ENCODE assay signal across 18 mouse cellular contexts in the genomic region with DNA sequence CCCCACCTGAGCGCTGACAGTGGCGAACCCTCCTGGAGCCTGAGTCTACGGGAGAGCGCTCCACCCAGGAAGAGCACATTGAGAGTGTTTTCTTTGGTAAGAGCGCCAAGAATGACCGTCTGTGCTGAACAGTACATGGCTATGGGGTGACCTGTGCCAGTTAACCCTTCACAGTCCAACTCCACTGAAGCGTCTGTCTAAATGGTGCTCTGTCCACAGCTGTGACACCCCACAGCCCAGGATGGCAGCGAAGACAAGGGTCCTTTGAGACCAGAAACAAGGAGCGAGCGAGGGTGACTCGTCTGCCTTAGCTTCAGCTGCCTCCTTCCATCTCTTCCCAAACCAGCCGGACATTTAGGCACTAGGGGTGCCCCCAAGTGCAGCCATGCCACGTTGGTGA. TPM values are rescaled to one million over a fixed set of nuclear protein-coding genes. Genes with fewer than 3 reads are reported as not detected.
DNase-seq lines count a peak whose midpoint lies in the region; ATAC-seq and TF ChIP-seq lines count a peak whose summit lies in the region.
"Had no signal": no experiment of that assay in that cellular context is flagged by ENCODE, and none has a peak within 500 bp of the region (broad histone marks: within the 10 kb centered on the region; RNA-seq: fewer than 3 reads in every experiment).

No protein-coding gene starts in this region.

- peak overlapping the region; percentile 89; the same call in 1 of the 2 replicates for H3K4me2 ChIP-seq in limb, embryonic 12.5 days

- H3K27ac ChIP-seq in gastrocnemius, adult 2 months, result no peak overlapping the region
- no peak overlapping the region for H3K27ac ChIP-seq in limb, embryonic 12.5 days
- no peak overlapping the region for H3K27ac ChIP-seq in limb, embryonic 10.5 days
- H3K27ac ChIP-seq in macrophage, result peak overlapping the region; percentile 92
- H3K27ac ChIP-seq: forebrain, embryonic 13.5 days; hindbrain, embryonic 12.5 days; liver, embryonic 14.5 days had no signal

- H3K79me2 ChIP-seq in macrophage (ENCODE audit: inconsistent target), result peaks cover 69% of the 10 kb centered on the region

- DNase-seq in gastrocnemius, adult 2 months, result peak; percentile 24
- DNase-seq in gastrocnemius, postnatal 25 days, result no peak
- no peak for DNase-seq in limb, embryonic 10.5 days (ENCODE audit: low spot score)
- peak; percentile 79 for DNase-seq in brain, adult 2 months (ENCODE audit: low read depth, low spot score)
- no peak for DNase-seq in Muller cell, postnatal 12 days (ENCODE audit: inconsistent ontology term)
- no peak for DNase-seq in embryo, embryonic 11 days
- DNase-seq: cerebellum, postnatal 36 days; heart, adult 18-20 months; kidney, adult 8-10 months; midbrain, embryonic 14.5 days; spleen, adult 18-20 months had no signal

- H3K4me3 ChIP-seq in gastrocnemius, adult 2 months, result no peak overlapping the region
- H3K4me3 ChIP-seq in limb, embryonic 12.5 days (replicated peaks), result no peak overlapping the region
- no peak overlapping the region for H3K4me3 ChIP-seq in limb, embryonic 10.5 days
- peak overlapping the region; percentile 73; the same call in 1 of the 2 replicates for H3K4me3 ChIP-seq in macrophage (ENCODE audit: inconsistent target)
- H3K4me3 ChIP-seq: forebrain, embryonic 13.5 days; hindbrain, embryonic 12.5 days had no signal

- WGBS in limb, embryonic 12.5 days, result 89% methylated on average over 13 of the region's 13 CpGs
- 88% methylated on average over 13 of the region's 13 CpGs for WGBS in limb, embryonic 10.5 days
- 80% methylated on average over 13 of the region's 13 CpGs for WGBS in macrophage (ENCODE audit: missing documents)

- intact Hi-C loops in gastrocnemius, adult 2 months (cut with DNase I), result no loop called here

- H3K36me3 ChIP-seq in limb, embryonic 12.5 days, result no peaks in the 10 kb centered on the region
- no peaks in the 10 kb centered on the region for H3K36me3 ChIP-seq in limb, embryonic 10.5 days
- peaks cover 5% of the 10 kb centered on the region; the same call in 1 of the 2 replicates for H3K36me3 ChIP-seq in macrophage (ENCODE audit: inconsistent target)
- H3K36me3 ChIP-seq: hindbrain, embryonic 12.5 days had no signal

- peaks cover 18% of the 10 kb centered on the region for H3K4me1 ChIP-seq in limb, embryonic 12.5 days (replicated peaks)
- peaks cover 53% of the 10 kb centered on the region for H3K4me1 ChIP-seq in limb, embryonic 10.5 days

- H3K9ac ChIP-seq in limb, embryonic 12.5 days (replicated peaks), result no peak overlapping the region
- H3K9ac ChIP-seq: forebrain, embryonic 13.5 days; hindbrain, embryonic 12.5 days; liver, embryonic 14.5 days had no signal

- no peak for ATAC-seq in limb, embryonic 12.5 days (ENCODE audit: insufficient number of reproducible peaks, insufficient read depth, low FRiP score, low TSS enrichment, low read depth)
- ATAC-seq: forebrain, embryonic 13.5 days; lung, postnatal 0 days had no signal

- H3K27me3 ChIP-seq in limb, embryonic 12.5 days, result peaks cover 5% of the 10 kb centered on the region; the same call in 1 of the 2 replicates
- peaks cover 21% of the 10 kb centered on the region for H3K27me3 ChIP-seq in limb, embryonic 10.5 days (ENCODE audit: low read depth, poor library complexity, severe bottlenecking)

- no peaks in the 10 kb centered on the region for H3K9me3 ChIP-seq in limb, embryonic 12.5 days
- H3K9me3 ChIP-seq in limb, embryonic 10.5 days (replicated peaks), result no peaks in the 10 kb centered on the region
- H3K9me3 ChIP-seq: forebrain, embryonic 13.5 days; hindbrain, embryonic 12.5 days had no signal

- TF ChIP-seq CTCF in gastrocnemius, adult 2 months (IDR thresholded peaks at IDR 0.05), result no peak

RNA-seq across cellular contexts. Expression of gene Gltp, which starts 2.1 kb away (rescaled TPM):
- 10 to 100 TPM in 1 of 2 experiments, 1 to 10 TPM in 1; 6.7 to 10.8 TPM for total RNA-seq in gastrocnemius, adult 2 months (2021)
- 1 to 10 TPM; 9.0 to 10.0 TPM for total RNA-seq in gastrocnemius, postnatal 25 days (2021)
- 69.5 and 75.3 TPM in 2 replicates for polyA plus RNA-seq in limb, embryonic 12.5 days (2016; fragmentation: Nextera tagmentation; extraction: Ambion mirVana)
- polyA plus RNA-seq in limb, embryonic 10.5 days (2016; fragmentation: Nextera tagmentation; extraction: Ambion mirVana), result 65.4 and 78.6 TPM in 2 replicates
- total RNA-seq in macrophage (2018; cell fraction: chromatin; rRNA removed), result 10 to 100 TPM in 22 of 26 experiments, 1 to 10 TPM in 4; 6.8 to 33.1 (median 21.6) TPM
- 100 to 1,000 TPM; 176 to 408 (median 256) TPM for total RNA-seq in macrophage (2018; cell fraction: cytosol; rRNA removed)
- 100 to 1,000 TPM in 1 of 26 experiments, 10 to 100 TPM in 25; 26.3 to 110 (median 56.0) TPM for total RNA-seq in macrophage (2018; cell fraction: nucleus; rRNA removed)
- 289 to 530 TPM (median 368 TPM) in 3 replicates for polyA plus RNA-seq in macrophage (2018)

RNA-seq across cellular contexts. Expression of gene Tchp, which starts 18.9 kb away (rescaled TPM):
- 1 to 10 TPM; 3.6 to 3.8 TPM for total RNA-seq in gastrocnemius, adult 2 months (2021)
- 1 to 10 TPM; 2.3 to 2.8 TPM for total RNA-seq in gastrocnemius, postnatal 25 days (2021)
- 21.0 and 22.1 TPM in 2 replicates for polyA plus RNA-seq in limb, embryonic 12.5 days (2016; fragmentation: Nextera tagmentation; extraction: Ambion mirVana)
- polyA plus RNA-seq in limb, embryonic 10.5 days (2016; fragmentation: Nextera tagmentation; extraction: Ambion mirVana), result 18.8 and 22.0 TPM in 2 replicates
- total RNA-seq in macrophage (2018; cell fraction: chromatin; rRNA removed), result 10 to 100 TPM in 22 of 26 experiments, 1 to 10 TPM in 4; 9.0 to 63.3 (median 24.2) TPM
- total RNA-seq in macrophage (2018; cell fraction: cytosol; rRNA removed), result 1 to 10 TPM; 1.8 to 7.3 (median 5.1) TPM
- total RNA-seq in macrophage (2018; cell fraction: nucleus; rRNA removed), result 10 to 100 TPM in 15 of 26 experiments, 1 to 10 TPM in 11; 3.9 to 30.7 (median 12.1) TPM
- 5.0 to 7.6 TPM (median 6.4 TPM) in 3 replicates for polyA plus RNA-seq in macrophage (2018)

RNA-seq across cellular contexts. Expression of gene Trpv4, which starts 30.5 kb away (rescaled TPM):
- 1 to 10 TPM; 1.9 to 2.0 TPM for total RNA-seq in gastrocnemius, adult 2 months (2021)
- 1 to 10 TPM; 1.6 to 2.7 TPM for total RNA-seq in gastrocnemius, postnatal 25 days (2021)
- polyA plus RNA-seq in limb, embryonic 12.5 days (2016; fragmentation: Nextera tagmentation; extraction: Ambion mirVana), result 2.5 and 3.4 TPM in 2 replicates
- polyA plus RNA-seq in limb, embryonic 10.5 days (2016; fragmentation: Nextera tagmentation; extraction: Ambion mirVana), result 0.31 TPM in 2 replicates
- total RNA-seq in macrophage (2018; cell fraction: chromatin; rRNA removed), result 10 to 100 TPM in 22 of 26 experiments, 1 to 10 TPM in 4; 4.9 to 48.1 (median 27.0) TPM
- total RNA-seq in macrophage (2018; cell fraction: cytosol; rRNA removed), result 1 to 10 TPM; 1.6 to 9.9 (median 5.4) TPM
- total RNA-seq in macrophage (2018; cell fraction: nucleus; rRNA removed), result 10 to 100 TPM in 17 of 26 experiments, 1 to 10 TPM in 9; 3.5 to 37.8 (median 15.3) TPM
- polyA plus RNA-seq in macrophage (2018), result 4.4 to 12.1 TPM (median 7.1 TPM) in 3 replicates
- total RNA-seq: CH12.LX had no signal

Comparison
In these comparisons a context has a peak if more than half of its experiments do, and no peak if none do; other contexts are left out.
1. DNase-seq: peak in gastrocnemius, adult 2 months (single experiment) and brain, adult 2 months (single experiment); none in gastrocnemius, postnatal 25 days (single experiment), limb, embryonic 10.5 days (single experiment), Muller cell, postnatal 12 days (single experiment) and embryo, embryonic 11 days (single experiment).